In the genomic region with DNA sequence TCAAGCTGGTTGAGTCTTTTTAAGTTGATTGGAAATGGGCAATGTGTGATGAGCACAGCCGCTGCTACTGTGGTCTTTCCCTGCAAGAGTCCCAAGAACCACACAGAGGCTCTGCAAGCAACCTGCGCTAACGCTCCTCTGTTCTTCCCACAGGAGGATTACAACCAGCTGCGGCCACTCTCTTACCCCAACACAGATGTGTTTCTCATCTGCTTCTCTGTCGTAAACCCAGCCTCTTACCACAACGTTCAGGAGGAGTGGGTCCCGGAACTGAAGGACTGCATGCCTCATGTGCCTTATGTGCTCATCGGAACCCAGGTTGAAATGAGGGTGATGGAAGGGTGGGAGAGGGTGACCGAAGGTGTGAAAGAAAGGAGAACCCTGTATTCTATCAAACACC, we compare ENCODE assay signal across 13 mouse cellular contexts. TPM values are rescaled to one million over a fixed set of nuclear protein-coding genes. Genes with fewer than 3 reads are reported as not detected.
"Had no signal": no experiment of that assay in that cellular context is flagged by ENCODE, and none has a peak within 500 bp of the region (broad histone marks: within the 10 kb centered on the region; RNA-seq: fewer than 3 reads in every experiment).

No protein-coding gene starts in this region.

- DNase-seq: kidney, adult 2 months; layer of hippocampus, adult 9-11 months; layer of hippocampus, postnatal 36 days; lung, adult 18-20 months; lung, postnatal 36 days; retina, postnatal 1 day; right cerebral cortex, postnatal 4 days; spleen, adult 18-20 months had no signal

RNA-seq across cellular contexts. Expression of a gene that starts 25.1 kb away (rescaled TPM):
- total RNA-seq: layer of hippocampus, adult 18-20 months; layer of hippocampus, postnatal 36 days; left cerebral cortex, adult 8-10 months; left cerebral cortex, postnatal 25 days; liver, adult 2 months; megakaryocyte progenitor cell, adult 5-6 weeks had no signal
